Mouse (Mus musculus): ENCODE measurements around the gene Shisal2a.

GRCm38 (mm10) chr4:108338811-108339210, 44.3 kb downstream of the Shisal2a start:
- no peak for TF ChIP-seq POLR2A (IDR thresholded peaks at IDR 0.05; ENCODE audit: control insufficient read depth, low read depth, low read length)
- no peak for TF ChIP-seq CTCF (IDR thresholded peaks at IDR 0.05; ENCODE audit: control insufficient read depth, insufficient read depth, insufficient replicate concordance, low read depth, low read length)
